Mouse (Mus musculus) kidney, adult 2 months (tissue): ENCODE results near the gene Trim17.

Experiments
- CTCF ChIP-seq: fragments of 200-500 bp; conservative IDR thresholded peaks from 2 replicates; pipeline ENCODE4 v1.5.1; 2011; ENCODE audit warnings: low read depth, mild to moderate bottlenecking, control low read depth, low read length, moderate library complexity, mixed read lengths; ENCODE audit not compliant: insufficient read depth, insufficient read length
- POLR2A ChIP-seq: fragments of 200-500 bp; IDR thresholded peaks from one replicate; pipeline ENCODE4 v1.6.1; 2011; ENCODE audit warnings: low read depth, low read length, control low read depth

DNA sequence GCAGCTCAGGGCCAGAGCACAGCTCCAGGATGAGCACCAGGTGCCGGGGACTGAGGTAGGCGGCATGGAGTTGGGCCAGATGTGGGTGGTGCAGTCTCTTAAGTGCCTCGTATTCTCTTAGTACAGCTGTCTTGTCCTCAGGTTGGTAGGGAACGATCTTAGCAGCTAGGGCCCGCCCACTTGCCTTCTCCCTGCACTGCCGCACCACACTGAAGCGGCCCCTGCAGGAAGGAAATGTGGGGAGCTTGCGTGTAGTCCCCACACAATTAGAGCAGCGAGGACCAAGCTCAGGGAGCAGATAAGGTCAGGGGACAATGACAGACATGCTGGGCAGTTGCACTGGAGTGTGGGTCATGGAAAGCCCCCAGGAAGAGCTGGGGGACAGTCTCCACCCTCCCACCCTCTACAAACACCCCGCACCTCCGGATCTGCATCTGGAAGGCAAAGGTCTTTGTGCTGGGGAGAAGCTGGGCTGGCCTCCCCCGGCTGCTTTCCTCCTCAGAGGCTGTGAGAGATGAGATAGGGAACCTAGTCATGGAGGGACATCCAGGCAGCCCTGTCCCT is 41.4 kb downstream of the Trim17 start:
- TF ChIP-seq POLR2A (no peak), CTCF (no peak)
